Mouse (Mus musculus) kidney, embryonic 14.5 days (tissue): ENCODE results near the gene Rb1. TPM values are rescaled to one million over a fixed set of nuclear protein-coding genes. Genes with fewer than 3 reads are reported as not detected.

Source experiments
- ATAC-seq: fragments of 200-750 bp; cut with Nextera tagmentation; 2 replicates; pipeline ENCODE4 v1.8.0; 2017; ENCODE audit warnings: moderate number of reproducible peaks, mild to moderate bottlenecking, moderate TSS enrichment, moderate library complexity; ENCODE audit not compliant: low FRiP score, low TSS enrichment
- H3K27ac ChIP-seq: fragments of 300-500 bp; sonication (generic); 2 replicates; pipeline ENCODE4 v1.5.1; 2014; ENCODE audit warnings: low read depth, mild to moderate bottlenecking, low read length, moderate library complexity, mixed read lengths
- H3K27me3 ChIP-seq: fragments of 300-500 bp; sonication (generic); 2 replicates; pipeline ENCODE4 v1.6.1; 2014; ENCODE audit warnings: mild to moderate bottlenecking, low read length; ENCODE audit not compliant: control insufficient read depth, insufficient read depth
- H3K36me3 ChIP-seq: fragments of 300-500 bp; sonication (generic); 2 replicates; pipeline ENCODE4 v1.6.1; 2014; ENCODE audit warnings: low read length, mixed read lengths; ENCODE audit not compliant: control insufficient read depth, insufficient read depth
- H3K4me1 ChIP-seq: fragments of 300-500 bp; sonication (generic); 2 replicates; pipeline ENCODE4 v1.6.1; 2014; ENCODE audit warnings: low read length, mixed read lengths; ENCODE audit not compliant: control insufficient read depth, insufficient read depth
- H3K4me2 ChIP-seq: fragments of 300-500 bp; sonication (generic); replicated peaks from 2 replicates; pipeline ENCODE4 v1.6.1; 2014; ENCODE audit warnings: low read depth, mild to moderate bottlenecking, low read length
- H3K4me3 ChIP-seq: fragments of 300-500 bp; sonication (generic); 2 replicates; pipeline ENCODE4 v1.5.1; 2014; ENCODE audit warnings: mild to moderate bottlenecking, low read length
- H3K9ac ChIP-seq: fragments of 300-500 bp; sonication (generic); 2 replicates; pipeline ENCODE4 v1.6.1; 2014; ENCODE audit warnings: low read depth, mild to moderate bottlenecking, low read length, moderate library complexity
- H3K9me3 ChIP-seq: fragments of 300-500 bp; sonication (generic); 2 replicates; pipeline ENCODE4 v1.6.1; 2016; ENCODE audit warnings: low read length; ENCODE audit not compliant: control insufficient read depth
- WGBS: fragments of 180-500 bp; shearing (Covaris S2); extraction: QIAGEN DNeasy Blood & Tissue Kit; methylation state at CpG from one replicate; pipeline ENCODE4 v1.1.7; 2014; 5-methylcytosine and 5-hydroxymethylcytosine counted together
- polyA plus RNA-seq: library from polyadenylated mRNA; unstranded; fragments of >200 nt; fragmentation: Nextera tagmentation; extraction: Ambion mirVana; gene quantifications from 2 replicates; pipeline ENCODE4 v1.2.1, GENCODE M21; 2014

Rb1 gene
- polyA plus RNA-seq, 1 experiment from 2014 or later, result 29.9 TPM

GRCm38 (mm10) chr14:73326511-73326910 lies 889 bp upstream of the Rb1 start:
- Histone ChIP-seq H3K9me3 (no peaks in the 10 kb centered on the region), H3K36me3 (no peaks in the 10 kb centered on the region), H3K27me3 (no peaks in the 10 kb centered on the region), H3K27ac (peak overlapping the region; percentile 68; the same call in 1 of the 2 replicates), H3K4me2 (peak overlapping the region; percentile 92), H3K4me1 (0 out of 2 replicates have a peak, but pooled peaks cover 4% of the 10 kb centered on the region), H3K4me3 (peak overlapping the region; percentile 88), H3K9ac (peak overlapping the region; percentile 90)
- ATAC-seq, result 0 out of 2 replicates have a peak, but pooled peaks have one; percentile 4
- 8% methylated on average over 8 of the region's 8 CpGs for WGBS

- peak overlapping the region; percentile 92 for H3K4me2 ChIP-seq
- peak overlapping the region; percentile 88 for H3K4me3 ChIP-seq
- no peaks in the 10 kb centered on the region for H3K36me3 ChIP-seq
- no peaks in the 10 kb centered on the region for H3K27me3 ChIP-seq
- WGBS, result 1% methylated on average over 46 of the region's 55 CpGs
- H3K4me1 ChIP-seq, result 0 out of 2 replicates have a peak, but pooled peaks cover 4% of the 10 kb centered on the region
- no peaks in the 10 kb centered on the region for H3K9me3 ChIP-seq
- H3K9ac ChIP-seq, result peak overlapping the region; percentile 90
- ATAC-seq, result peak; percentile 71
- peak overlapping the region; percentile 59; the same call in 1 of the 2 replicates for H3K27ac ChIP-seq
These were observed 777 bp downstream of the Rb1 start for GRCm38 (mm10) chr14:73324634-73325455.

- Histone ChIP-seq H3K9ac (no peak overlapping the region), H3K27me3 (no peaks in the 10 kb centered on the region), H3K4me3 (no peak overlapping the region), H3K4me1 (0 out of 2 replicates have a peak, but pooled peaks cover 4% of the 10 kb centered on the region), H3K36me3 (no peaks in the 10 kb centered on the region), H3K27ac (no peak overlapping the region), H3K9me3 (no peaks in the 10 kb centered on the region), H3K4me2 (peak overlapping the region; percentile 92; the same call in 1 of the 2 replicates)
- 54% methylated on average over 2 of the region's 2 CpGs for WGBS
- ATAC-seq, result no peak
These were observed 1.7 kb downstream of the Rb1 start for GRCm38 (mm10) chr14:73323965-73324364.

- no peaks in the 10 kb centered on the region for H3K27me3 ChIP-seq
- no peak overlapping the region for H3K27ac ChIP-seq
- H3K4me3 ChIP-seq, result no peak overlapping the region
- no peaks in the 10 kb centered on the region for H3K9me3 ChIP-seq
- ATAC-seq, result no peak
- no peak overlapping the region for H3K9ac ChIP-seq
- 0 out of 2 replicates have a peak, but pooled peaks cover 4% of the 10 kb centered on the region for H3K4me1 ChIP-seq
- H3K4me2 ChIP-seq, result no peak overlapping the region
- WGBS, result 77% methylated on average over 3 of the region's 3 CpGs
- H3K36me3 ChIP-seq, result no peaks in the 10 kb centered on the region
These were observed 3.5 kb downstream of the Rb1 start for GRCm38 (mm10) chr14:73322142-73322541.

- ATAC-seq, result no peak
- H3K9ac ChIP-seq, result no peak overlapping the region
- no peaks in the 10 kb centered on the region for H3K36me3 ChIP-seq
These were observed 8.7 kb downstream of the Rb1 start for GRCm38 (mm10) chr14:73316933-73317332.

GRCm38 (mm10) chr14:73313864-73314263 lies 11.8 kb downstream of the Rb1 start:
- no peaks in the 10 kb centered on the region for H3K36me3 ChIP-seq
- no peak overlapping the region for H3K27ac ChIP-seq
- no peak for ATAC-seq
- H3K9ac ChIP-seq, result no peak overlapping the region
- no peaks in the 10 kb centered on the region for H3K27me3 ChIP-seq
- no peak overlapping the region for H3K4me2 ChIP-seq
- WGBS, result 86% methylated on average over 4 of the region's 4 CpGs
- no peak overlapping the region for H3K4me3 ChIP-seq
- H3K9me3 ChIP-seq, result no peaks in the 10 kb centered on the region
- no peaks in the 10 kb centered on the region for H3K4me1 ChIP-seq

More at GRCm38 (mm10) chr14:73316933-73317332, 8.7 kb downstream of the Rb1 start:
- Histone ChIP-seq H3K4me1 (no peaks in the 10 kb centered on the region), H3K9me3 (no peaks in the 10 kb centered on the region), H3K27ac (no peak overlapping the region), H3K4me2 (no peak overlapping the region), H3K4me3 (no peak overlapping the region), H3K27me3 (no peaks in the 10 kb centered on the region)

- ATAC-seq, result no peak
These were observed 12.2 kb downstream of the Rb1 start for GRCm38 (mm10) chr14:73313396-73313795.

GRCm38 (mm10) chr14:73312909-73313308 lies 12.7 kb downstream of the Rb1 start:
- Histone ChIP-seq H3K4me3 (no peak overlapping the region), H3K27me3 (no peaks in the 10 kb centered on the region), H3K36me3 (no peaks in the 10 kb centered on the region), H3K4me1 (no peaks in the 10 kb centered on the region), H3K9me3 (no peaks in the 10 kb centered on the region), H3K9ac (no peak overlapping the region), H3K27ac (no peak overlapping the region), H3K4me2 (no peak overlapping the region)
- 87% methylated on average over 5 of the region's 5 CpGs for WGBS
- ATAC-seq, result no peak

More at GRCm38 (mm10) chr14:73313396-73313795, 12.2 kb downstream of the Rb1 start:
- Histone ChIP-seq H3K27me3 (no peaks in the 10 kb centered on the region), H3K9ac (no peak overlapping the region), H3K9me3 (no peaks in the 10 kb centered on the region), H3K36me3 (no peaks in the 10 kb centered on the region), H3K27ac (no peak overlapping the region), H3K4me3 (no peak overlapping the region), H3K4me1 (no peaks in the 10 kb centered on the region), H3K4me2 (no peak overlapping the region)
- 32% methylated on average over 5 of the region's 5 CpGs for WGBS

- H3K4me2 ChIP-seq, result no peak overlapping the region
- 65% methylated on average over 1 of the region's 1 CpGs for WGBS
- no peak for ATAC-seq
These were observed 18.1 kb downstream of the Rb1 start for GRCm38 (mm10) chr14:73307490-73307889.

More at GRCm38 (mm10) chr14:73307490-73307889, 18.1 kb downstream of the Rb1 start:
- no peak overlapping the region for H3K4me3 ChIP-seq
- H3K4me1 ChIP-seq, result no peaks in the 10 kb centered on the region
- H3K9me3 ChIP-seq, result no peaks in the 10 kb centered on the region
- no peak overlapping the region for H3K27ac ChIP-seq
- no peaks in the 10 kb centered on the region for H3K27me3 ChIP-seq
- H3K9ac ChIP-seq, result no peak overlapping the region
- no peaks in the 10 kb centered on the region for H3K36me3 ChIP-seq
